Mouse (Mus musculus): ENCODE measurements around the gene Hmox2.
"Not testable (repeated sequence)": the region's sequence is repeated elsewhere in the genome, so short reads cannot be mapped to it uniquely, and the experiment has no call there.

Gene Hmox2

DNA sequence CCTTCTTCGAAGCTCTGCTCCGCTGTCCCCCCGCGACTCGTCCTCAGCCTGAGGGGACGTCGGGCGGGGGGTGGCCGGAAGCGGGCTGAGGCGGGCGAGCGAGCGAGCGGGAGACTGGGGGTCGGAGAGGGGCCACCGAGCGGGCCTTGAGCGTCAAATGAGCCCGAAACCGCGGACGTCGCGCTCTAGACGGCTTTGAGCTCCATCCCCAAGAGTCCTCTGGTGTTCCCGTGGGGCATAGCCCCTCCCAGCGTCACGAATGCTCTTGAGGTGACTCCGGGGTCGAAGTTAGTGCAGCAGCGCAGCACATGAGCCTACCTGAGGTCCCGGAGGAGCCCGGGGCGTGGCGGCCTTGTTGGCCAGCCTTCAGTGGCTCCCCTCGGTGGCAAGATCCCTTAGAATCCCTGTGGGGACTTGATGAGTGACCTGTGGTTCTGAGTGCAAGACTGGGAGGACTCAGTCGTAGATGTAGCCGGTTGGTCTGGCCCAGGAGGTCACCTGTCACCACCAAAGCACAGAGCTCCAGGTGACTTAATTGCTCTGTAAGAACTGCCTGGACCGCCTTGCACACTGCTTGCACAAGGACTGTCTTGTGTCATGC, 467 bp downstream of the Hmox2 start:
- no peak for DNase-seq

DNA sequence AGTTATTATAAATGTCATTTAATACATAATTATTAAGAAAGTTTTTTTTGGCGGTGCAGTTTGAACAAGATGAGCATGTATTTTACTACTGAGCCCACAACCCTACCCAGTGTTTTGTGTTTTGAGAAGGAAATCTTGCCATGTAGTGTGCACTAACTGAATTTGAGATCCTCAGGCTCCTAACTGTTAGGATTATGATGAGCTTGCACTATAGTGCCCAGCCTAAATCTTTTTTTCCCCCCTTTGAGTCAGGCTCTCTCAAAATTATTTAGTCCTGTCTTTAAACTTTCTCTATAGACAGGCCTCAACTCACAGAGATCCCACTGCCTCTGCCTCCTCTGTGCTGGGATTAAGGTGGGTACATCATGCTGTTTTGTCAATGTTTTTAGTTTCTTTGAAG, 1.4 kb downstream of the Hmox2 start:
- no peak for DNase-seq

DNA sequence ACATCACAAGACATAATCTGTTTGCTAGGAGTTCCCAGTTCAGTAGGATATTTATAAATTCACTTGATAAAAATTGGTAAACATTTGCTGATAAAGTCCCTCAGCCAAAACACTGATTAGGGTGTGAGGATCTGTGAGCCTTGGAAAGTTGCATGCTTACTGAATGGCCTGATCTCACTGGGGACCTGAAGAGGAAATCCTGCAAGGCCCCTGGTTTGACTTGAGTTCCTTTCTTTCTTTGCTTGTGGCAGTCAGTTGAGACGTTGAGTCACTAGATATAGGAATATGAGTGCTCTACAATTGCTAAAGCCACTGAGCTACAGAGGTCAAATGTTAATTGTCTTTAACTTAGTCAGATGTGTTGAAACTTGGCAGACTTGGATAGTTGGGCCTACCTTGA, 1.8 kb downstream of the Hmox2 start:
- DNase-seq: no peak

DNA sequence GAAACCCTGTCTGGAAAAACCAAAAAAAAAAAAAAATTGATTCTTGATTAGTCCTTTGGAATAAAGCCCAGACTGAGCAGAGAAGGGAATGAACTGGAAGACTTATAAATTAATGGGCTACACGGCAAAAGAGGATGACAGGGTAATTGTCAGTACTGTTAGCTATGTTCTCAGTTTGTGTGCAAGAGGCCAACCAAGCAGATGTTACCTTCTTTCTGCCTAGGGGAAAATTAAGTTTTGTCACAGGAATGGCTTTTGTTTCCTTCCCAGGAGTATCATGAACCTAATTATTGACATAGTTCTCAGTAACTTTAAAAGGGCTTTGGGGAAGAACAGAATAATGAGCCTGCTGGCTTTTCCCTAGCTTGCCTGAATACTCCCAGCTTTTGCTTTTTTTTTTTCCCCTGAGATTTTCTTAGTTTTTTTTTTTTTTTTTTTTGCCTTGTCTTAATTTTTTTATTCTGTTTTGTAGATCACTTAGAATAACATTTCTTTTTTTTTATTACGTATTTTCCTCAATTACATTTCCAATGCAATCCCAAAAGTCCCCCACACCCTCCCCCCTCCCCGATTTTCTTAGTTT, 4.7 kb downstream of the Hmox2 start:
- DNase-seq: no peak

DNA sequence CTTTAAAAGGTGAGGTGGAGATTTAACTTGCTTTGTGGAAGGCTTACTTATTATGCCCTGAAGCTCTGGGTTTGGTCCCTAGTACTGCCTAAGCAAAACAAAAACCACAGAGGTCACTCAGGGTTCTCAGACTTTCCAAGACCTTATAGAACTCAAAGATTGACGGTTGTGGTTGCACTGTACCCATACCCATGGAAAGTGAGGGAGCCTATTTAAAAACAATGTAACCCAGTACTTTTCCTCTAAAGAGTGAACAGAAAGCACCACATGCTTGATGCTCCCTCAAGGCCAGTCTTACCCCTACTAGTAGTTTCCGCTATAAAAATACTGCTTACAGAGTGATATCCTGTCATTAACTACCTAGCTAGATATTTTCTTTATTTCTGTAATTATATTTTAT, 10.1 kb downstream of the Hmox2 start:
- DNase-seq: no peak

DNA sequence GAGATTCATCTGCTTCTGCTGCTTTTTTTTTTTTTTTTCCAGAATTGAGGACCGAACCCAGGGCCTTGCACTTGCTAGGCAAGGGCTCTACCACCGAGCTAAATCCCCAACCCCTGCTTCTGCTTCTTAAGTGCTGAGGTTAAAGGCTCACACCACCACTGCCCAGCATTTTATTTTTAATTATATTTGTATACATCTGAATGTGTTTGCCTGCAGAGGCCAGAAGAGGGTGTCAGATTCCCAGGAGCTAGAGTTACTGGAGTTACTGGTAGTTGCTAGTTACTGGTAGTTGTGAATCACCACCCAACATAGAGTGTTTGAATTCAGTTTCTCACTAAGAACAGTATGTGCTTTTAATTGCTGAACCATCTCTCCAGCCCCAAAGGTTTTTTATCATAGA, 13.8 kb downstream of the Hmox2 start:
- DNase-seq: no peak

DNA sequence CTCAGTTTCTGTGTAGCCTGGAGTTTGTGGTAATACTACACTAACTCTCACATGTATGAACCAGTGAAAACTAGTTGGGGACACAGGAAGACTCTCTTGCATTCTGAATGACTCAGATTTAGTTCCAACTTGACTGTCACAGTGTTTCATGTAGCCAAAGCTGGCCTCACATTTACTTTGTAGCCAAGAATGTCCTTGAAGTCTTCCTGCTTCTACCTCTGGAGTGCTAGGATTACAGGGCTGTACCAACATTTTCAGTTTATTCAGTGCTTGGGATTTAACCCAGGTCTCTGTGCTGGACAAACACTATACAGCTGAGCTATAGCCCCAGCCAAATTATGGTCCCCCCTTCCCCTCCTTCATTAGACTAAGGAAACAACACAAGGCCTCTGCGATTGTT, 16.0 kb downstream of the Hmox2 start:
- DNase-seq: no peak

DNA sequence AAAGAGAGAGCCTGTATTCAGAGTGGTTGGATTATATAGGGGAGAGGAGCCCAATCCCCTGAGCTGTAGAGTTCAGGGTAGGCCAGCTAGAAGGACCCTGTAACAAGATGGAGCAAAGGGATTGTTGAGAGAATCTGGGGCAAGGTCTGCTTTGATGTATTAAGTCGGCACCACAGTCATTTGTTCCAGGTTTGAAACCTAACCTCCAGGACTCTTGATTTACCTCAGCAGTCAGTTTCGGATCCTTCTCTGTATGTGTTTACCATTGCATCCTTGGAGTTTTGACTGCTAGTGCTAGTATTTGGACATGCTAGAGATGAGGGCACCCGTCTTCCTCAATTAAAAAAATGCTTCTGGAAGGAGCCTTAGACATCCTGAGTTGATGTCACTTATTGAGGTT, 26.0 kb downstream of the Hmox2 start:
- DNase-seq: no peak

DNA sequence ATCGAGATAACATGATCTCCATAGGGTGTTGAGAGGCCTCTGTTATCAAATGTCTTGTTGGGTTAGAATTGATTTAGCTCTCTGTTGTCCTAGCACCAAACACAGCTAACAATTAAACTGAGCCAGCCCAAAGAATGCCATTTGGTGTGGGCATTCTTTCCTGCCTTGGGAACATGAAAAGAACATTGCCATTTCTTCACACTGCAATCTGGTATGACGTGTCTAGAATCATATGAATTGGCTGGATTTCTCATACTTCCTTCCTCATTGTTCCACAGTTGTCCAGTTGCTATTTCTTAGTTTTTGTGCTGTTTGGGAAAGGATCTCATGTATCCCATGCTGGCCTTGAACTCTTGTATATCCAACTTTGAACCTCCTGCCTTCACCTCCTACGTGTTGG, 27.9 kb downstream of the Hmox2 start:
- DNase-seq: no peak

DNA sequence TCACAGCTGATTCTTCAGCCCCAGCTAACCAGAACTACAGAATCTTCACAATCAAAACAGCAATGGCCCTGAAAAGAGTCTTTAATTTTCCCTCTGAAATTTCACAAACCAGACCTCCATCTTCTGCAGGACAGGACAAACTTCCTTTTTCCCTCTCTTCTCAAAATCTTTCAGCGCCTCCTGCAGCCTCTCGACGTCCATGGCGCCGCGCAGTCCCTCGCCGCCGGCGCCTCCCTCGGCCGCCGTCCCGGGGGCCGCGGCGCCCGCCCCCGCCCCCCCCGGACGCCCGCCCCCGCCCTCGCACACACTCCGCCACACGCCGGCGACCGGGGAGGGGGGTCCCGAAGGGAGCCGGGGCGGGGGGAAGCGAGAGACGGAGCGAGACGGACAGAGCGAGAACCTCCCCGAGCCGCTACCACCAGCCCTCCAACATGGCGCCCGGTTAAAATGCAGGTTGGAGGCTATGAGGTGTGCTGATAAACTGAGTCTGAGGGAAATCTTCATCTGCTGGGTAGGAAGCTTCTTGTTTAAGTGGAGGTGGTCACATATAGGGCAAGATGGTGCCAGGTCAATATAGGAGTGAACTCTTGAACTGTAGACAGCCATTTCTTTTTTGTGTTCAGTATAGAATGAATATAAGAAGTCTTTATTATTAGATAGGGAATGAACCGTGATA, 30.6 kb downstream of the Hmox2 start:
- DNase-seq: not testable (repeated sequence)

DNA sequence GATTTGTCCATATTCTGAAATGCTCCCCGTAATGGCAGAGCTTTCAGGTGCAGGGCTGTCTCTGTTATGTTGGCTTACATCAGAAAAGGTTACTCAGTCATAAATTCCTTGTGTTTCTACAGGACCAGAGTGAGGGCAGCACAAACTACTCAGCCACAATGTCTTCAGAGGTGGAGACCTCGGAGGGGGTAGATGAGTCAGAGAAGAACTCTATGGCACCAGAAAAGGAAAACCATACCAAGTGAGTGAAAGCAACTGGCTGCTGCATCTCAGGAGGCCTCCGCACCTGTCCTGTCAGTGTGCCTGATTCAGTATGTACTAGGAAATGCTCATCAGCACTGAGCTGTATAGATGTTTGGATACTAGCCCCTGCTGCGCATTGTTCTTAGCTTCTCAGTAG, 36.3 kb downstream of the Hmox2 start:
- DNase-seq: no peak

DNA sequence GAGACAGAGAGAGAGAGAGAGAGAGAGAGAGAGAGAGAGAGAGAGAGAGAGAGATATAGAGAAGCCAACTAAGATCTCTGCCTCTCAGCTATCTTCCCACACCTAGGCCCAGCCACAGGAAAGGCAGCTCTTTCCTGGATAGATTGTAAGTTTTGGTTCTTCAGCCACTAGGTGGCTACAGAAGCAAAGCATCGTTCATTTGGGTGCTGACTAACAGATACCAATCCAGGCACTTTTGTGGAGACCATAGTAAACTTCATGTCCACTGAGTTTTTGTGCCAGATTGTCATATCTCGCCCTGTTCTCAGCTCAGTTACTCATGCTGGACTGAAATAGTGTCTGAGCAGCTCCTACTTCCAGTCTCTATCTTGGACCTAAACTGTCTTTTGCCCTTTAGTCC, 37.1 kb downstream of the Hmox2 start:
- DNase-seq: no peak

DNA sequence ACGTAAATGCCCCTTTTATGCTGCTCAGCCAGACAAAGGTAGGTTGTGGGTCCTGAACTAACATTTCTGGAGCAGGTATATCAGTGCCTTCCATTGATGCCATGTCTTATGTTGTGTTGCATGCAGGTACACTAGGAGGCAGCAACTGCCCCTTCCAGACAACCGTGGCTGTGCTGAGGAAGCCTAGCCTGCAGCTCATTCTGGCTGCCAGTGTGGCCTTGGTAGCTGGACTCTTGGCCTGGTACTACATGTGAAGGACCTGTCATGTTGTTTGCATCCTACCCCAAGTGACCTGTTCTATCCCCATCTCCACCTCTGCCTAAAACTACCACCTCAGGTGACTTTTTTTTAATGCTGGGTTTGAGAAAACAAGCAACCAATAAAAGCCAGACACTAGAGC, 39.7 kb downstream of the Hmox2 start:
- no peak for DNase-seq

DNA sequence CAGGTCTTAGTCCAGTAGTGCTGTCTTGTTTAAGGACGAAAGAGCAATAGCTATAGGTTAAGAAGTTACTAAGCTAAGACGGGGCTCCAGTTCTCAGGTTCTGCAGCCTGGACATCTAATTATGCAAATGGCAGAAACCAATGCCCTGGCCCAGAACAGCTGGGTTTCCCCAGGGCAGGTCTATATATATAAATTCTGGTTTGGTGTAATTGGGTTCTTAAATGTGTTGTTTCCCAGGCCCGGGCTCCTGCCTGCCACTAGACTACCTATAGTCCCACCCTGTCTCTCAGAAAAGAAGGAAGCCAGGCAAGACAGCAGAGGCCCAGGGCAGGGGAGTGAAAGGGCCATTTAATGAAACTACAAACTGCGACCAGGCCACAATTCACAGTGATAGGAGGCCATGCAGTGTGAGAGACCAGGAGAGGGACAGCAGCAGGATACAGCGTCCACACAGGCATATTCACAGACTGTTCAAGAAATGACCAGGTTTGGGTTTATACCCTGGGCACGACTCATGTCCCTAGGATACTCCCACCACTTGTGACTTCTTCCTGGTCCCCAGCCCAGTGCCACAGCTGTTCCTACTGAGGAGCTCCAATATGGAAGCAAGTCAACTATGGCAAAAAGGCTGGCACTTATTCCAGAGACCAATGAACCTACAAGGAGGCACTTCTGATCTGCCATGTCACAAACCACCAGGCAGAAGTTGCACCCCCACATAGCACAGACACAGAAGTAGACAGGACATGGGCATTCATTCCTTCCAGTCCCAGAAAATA, 41.0 kb downstream of the Hmox2 start:
- DNase-seq: no peak

DNA sequence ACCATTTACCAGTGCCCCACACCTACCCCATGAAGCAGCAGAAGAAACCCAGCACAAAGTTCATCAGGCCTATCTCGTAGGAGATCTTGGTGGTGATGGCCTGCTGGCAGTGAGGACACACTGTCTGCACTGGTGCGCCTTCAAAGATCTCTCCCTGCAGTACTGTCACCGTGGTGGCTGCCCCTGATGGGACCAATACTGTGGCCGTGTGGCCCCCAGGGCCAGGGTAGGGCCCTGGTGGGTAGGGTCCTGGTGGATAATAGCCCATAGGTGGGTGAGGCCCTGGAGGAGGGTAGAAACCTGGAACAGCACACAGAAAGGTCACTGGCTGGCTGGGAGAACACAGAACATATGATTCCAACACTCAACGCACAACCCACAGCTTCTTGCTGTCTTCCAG, 42.6 kb downstream of the Hmox2 start:
- no peak for DNase-seq

DNA sequence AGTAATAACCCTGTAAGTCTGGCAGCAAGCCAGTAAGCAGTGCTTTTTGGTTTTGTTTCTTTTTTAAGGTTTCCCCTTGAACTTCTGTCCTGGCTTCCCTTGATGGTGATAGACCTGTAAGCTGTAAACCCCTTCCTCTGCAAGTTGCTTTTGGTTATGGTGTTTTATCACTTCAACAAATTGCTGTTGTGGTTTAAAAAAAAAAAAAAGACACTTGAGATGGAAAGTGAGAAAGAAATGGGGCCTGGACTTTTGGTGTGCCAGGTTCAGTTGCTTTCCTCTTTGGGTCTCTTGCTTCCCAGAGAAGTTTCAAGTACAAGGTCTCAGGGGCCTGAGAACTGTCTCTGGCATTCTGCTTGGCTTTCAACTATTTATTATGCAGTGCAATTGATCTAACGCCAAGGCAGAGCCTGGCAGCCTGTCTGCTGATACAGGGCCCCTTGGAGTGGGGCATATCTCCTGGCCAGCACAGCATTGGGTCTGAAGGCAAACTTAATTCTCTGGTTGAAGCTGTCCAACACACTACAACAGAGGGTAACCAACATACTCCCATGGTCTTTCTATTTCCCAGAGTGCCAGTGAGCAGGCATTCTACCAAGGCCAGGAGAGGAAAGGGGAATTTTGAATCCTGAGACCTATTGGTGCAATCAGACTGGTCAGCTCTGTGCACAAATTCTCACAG, 47.3 kb downstream of the Hmox2 start:
- DNase-seq: no peak

DNA sequence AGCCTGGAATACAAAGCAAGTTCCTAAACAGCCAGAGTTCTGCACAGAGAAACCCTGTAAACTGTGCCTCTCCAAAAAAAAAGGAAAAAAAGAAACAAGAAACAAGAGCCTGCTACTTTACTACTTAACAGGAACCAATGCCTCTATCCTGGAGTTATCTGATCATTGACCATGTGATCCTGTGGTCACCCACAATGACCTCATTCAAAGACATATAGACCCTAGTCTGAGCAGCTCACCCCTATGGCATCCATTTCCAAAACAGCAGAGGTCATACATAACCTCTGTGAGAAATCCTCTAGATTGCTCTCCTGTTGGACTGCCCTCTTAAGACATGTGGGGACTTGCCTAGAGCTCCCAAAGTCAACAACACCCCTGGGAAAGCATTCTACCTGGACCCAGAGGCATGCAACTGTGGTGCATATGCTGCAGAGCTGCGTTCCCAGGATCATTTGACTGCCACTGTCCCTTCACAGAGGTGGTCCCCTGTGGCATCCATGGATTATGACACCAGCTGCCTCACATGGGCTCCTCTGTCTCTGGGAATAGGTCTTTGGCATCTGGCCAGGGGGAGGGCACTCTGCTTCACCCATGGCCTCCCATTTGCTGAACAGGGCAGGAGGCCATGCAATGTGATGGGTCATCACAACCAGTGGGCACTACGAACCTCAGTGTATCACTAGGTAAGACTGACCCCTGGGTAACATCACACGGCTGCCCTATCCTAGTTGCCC, 51.2 kb downstream of the Hmox2 start:
- DNase-seq: no peak

DNA sequence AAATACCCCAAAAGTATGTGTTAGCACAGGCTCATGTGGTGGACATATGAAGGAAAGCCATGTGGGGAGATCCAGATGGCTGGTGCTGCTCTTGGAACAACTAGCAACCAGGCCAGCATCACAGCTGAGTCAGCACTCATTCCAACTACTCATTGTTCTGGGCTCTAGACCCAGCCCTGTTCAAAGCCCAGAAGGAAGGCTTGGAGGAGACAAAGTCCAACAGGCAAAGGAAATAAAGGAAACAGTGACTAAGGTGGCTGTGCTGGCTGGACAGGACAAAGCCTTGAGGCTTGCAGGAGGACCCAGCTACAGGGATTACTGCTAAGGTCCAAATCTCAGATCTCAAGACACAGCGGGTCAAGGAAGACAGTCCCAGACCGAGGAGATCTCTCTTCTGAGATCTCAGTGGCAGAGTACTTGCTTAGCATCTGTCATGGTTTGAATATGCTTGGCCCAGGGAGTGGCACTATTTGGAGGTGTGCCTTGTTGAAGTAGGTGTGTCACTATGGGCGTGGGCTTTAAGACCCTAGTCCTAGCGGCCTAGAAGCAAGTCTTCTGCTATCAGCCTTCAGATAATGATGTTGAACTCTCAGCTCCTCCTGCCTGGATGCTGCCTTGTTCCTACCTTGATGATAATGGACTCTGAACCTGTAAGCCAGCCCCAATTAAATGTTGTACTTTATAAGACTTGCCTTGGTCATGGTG, 51.9 kb downstream of the Hmox2 start:
- no peak for DNase-seq

DNA sequence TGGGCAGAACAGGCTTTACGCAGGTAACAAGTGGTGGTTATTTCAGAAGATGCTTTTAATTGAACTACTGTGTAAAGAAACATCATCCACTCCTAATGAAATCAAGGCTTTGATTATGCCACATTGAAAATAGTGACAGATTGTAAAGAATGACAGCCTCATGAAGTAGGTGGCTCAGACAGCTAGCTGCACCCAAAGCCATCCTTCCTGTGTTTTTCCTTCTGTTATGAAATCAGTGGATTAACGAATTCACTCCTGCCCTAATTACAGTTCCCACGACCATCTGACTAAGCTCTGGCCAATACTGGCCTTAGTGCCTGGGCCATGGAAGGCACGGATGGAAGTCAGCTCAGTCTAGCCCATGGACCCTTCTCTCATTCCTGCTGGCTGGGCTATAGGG, 52.8 kb downstream of the Hmox2 start:
- no peak for DNase-seq

DNA sequence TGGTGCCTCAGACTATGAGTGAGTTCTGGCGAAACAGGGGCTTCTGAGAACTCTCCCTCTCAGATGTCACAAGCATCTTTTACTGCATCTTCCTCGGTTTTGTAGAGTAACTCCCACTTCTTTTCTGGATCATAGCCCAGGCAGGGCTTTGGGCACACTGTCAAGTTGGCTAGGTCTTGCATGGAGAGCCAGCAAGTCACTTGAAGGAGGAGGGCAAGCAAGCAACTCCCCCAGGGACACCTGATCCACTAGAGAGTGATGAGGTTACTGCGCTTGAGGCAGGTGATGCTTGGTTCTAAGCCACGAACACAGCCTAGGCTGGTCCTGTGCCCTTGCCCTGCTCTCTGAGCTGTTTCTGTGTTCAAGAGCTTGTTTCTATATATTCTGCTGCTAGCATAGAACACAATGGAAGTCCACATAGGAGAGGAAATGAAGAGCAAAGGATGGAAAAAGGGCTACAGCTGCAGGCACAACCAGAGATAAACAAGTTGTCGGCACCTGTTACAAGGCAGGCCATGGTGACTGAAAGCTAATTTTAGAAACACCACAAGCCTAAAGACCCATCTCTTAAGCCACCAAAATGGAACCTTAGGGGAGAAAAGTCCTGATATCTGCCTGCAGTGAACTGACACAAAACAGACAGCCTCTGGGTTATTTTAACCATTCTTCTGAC, 55.5 kb downstream of the Hmox2 start:
- DNase-seq: peak; percentile 45

DNA sequence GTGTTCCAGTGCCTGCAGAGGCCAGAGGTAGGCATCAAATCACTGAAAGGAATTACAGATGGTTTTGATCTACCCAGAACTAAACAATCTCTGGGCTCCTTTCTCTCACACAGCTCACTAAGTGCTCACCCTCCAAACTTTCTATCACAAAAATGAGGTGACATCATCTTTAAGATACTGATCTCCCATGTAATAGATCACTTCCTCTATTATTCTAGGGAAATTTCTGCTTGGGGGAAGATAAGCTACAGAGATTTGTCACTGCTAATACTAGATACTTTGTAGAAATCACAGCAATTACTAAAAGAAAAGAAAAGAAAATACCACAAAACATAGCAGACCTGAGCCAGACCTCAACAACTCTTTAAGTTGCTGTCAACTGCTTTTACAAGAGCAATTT, 56.4 kb downstream of the Hmox2 start:
- no peak for DNase-seq

DNA sequence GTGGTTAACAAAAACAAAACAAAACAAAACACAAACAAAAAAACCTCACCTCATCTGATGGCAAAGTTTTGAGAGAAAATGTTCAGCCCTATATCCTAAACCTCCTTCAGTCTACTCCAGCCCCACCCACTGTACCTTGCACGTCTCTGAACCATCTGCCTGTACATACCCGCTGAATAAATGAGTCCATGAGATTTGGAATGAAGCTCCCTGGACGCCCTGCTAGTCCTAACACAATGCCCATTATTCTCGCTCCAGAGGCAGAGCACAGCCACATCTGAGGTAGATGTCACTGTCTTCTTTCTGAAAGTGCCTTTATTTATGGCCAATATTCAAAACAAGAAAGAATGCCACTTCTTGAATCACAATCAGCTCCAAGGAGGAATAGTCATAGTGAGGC, 59.5 kb downstream of the Hmox2 start:
- DNase-seq: no peak
